Mouse (Mus musculus): ENCODE results near the gene Defb45.

DNA sequence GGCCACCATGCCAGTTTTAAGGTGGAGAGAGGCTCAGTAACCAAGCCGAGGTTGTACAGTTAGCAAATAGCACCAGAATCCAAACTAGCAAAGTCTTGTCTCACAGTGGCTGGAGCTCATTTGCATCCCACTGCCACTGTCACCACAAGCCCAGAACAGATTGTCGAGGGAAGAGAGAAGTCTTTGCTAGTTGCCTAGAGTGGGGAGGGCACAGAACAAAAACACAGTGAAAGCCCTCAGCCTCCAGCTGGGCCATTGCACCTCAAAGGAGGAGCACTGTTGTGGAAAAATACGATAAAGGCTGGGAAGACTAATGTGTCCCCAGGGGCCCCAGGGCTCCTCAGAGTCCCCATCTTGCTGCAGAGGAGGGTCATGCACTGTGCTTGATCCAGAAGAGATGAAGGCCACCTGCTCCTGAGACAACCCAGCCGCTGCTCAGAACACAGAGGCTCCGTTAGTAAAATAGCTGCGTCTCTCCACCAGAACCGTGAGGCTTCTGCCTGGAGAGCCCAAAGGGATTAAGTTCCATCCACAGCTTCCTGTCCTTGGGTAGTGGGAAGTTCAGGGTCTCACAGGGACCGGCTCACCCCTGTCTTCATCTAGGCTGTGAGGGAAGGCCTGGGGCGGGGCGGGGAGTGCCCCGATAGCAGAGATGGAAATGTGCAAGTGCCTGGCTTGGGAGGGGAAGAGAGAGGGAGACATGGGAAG, 40.4 kb upstream of the Defb45 start:
- TF ChIP-seq POLR2A (IDR thresholded peaks at IDR 0.05; ENCODE audit: low read depth, low read length) (no peak), CTCF (IDR thresholded peaks at IDR 0.05; ENCODE audit: borderline replicate concordance, insufficient read depth, low read length) (no peak)
